16 mouse cellular contexts compared by ENCODE assay signal in the genomic region with DNA sequence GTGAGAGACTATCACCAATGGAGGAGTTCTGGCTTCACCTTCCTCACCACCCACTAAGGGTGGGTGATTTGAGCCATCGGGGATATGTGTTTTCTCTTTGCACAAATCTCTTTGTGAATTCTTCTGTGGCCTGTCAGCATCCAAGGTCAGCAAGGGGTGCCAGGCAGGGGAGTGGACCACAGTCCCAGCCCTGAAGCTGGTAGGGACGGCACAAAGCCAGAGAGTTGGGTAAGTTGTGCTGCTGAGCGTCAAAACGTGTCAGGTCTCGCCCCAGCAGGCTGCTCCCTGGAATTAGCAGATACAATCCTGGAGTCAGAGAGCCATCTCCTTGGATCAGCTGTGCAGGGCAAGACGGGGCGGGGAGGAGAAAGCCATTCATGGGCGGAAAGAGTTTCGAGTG.
"Had no signal": no experiment of that assay in that cellular context is flagged by ENCODE, and none has a peak within 500 bp of the region (broad histone marks: within the 10 kb centered on the region; RNA-seq: fewer than 3 reads in every experiment).

No protein-coding gene starts in this region.

- H3K27ac ChIP-seq: liver, embryonic 15.5 days; macrophage; neural tube, embryonic 13.5 days; stomach, embryonic 15.5 days had no signal

- ATAC-seq: midbrain, embryonic 16.5 days had no signal

- H3K4me3 ChIP-seq: liver, embryonic 15.5 days; megakaryocyte, embryonic 14.5 days; neural tube, embryonic 13.5 days; stomach, embryonic 15.5 days had no signal

- DNase-seq: kidney, adult 18-20 months; kidney, postnatal 10 days; kidney, postnatal 4 days; lung, embryonic 14.5 days; lung, postnatal 14 days; retina, postnatal 1 day; right cerebral cortex, postnatal 4 days; spleen, adult 18-20 months; thymus, adult 2 months; thymus, postnatal 25 days had no signal
